In genomic region chr2:130898783-130899182, GRCm38 (mm10) we compare ENCODE assay signal across 22 mouse cellular contexts. TPM values are rescaled to one million over a fixed set of nuclear protein-coding genes. Genes with fewer than 3 reads are reported as not detected.
DNase-seq lines count a peak whose midpoint lies in the region; ATAC-seq lines count a peak whose summit lies in the region.
"Had no signal": no experiment of that assay in that cellular context is flagged by ENCODE, and none has a peak within 500 bp of the region (broad histone marks: within the 10 kb centered on the region; RNA-seq: fewer than 3 reads in every experiment).

No protein-coding gene starts in this region.

- 0 out of 2 replicates have a peak overlapping the region, but pooled peaks have one; percentile 16 for H3K4me2 ChIP-seq in liver, embryonic 15.5 days
- H3K4me2 ChIP-seq: forebrain, embryonic 15.5 days; heart, embryonic 12.5 days; limb, embryonic 13.5 days; midbrain, embryonic 15.5 days; neural tube, embryonic 13.5 days had no signal

- no peak overlapping the region for H3K4me3 ChIP-seq in liver, embryonic 15.5 days (replicated peaks)
- H3K4me3 ChIP-seq: embryonic facial prominence, embryonic 10.5 days; forebrain, embryonic 15.5 days; heart, embryonic 12.5 days; limb, embryonic 13.5 days; midbrain, embryonic 15.5 days; myocyte; neural tube, embryonic 13.5 days had no signal

- H3K27ac ChIP-seq in liver, embryonic 15.5 days (replicated peaks) = peak overlapping the region; percentile 72
- H3K27ac ChIP-seq: embryonic facial prominence, embryonic 10.5 days; forebrain, embryonic 15.5 days; hindbrain, postnatal 0 days; limb, embryonic 13.5 days; macrophage; midbrain, embryonic 15.5 days; neural tube, embryonic 13.5 days had no signal

- H3K36me3 ChIP-seq in liver, embryonic 15.5 days (replicated peaks) = no peaks in the 10 kb centered on the region
- H3K36me3 ChIP-seq: forebrain, embryonic 15.5 days; heart, embryonic 12.5 days; neural tube, embryonic 13.5 days had no signal

- H3K9me3 ChIP-seq in liver, embryonic 15.5 days (replicated peaks) = no peaks in the 10 kb centered on the region
- H3K9me3 ChIP-seq: embryonic facial prominence, embryonic 10.5 days; forebrain, embryonic 15.5 days; heart, embryonic 12.5 days; limb, embryonic 13.5 days; midbrain, embryonic 15.5 days; neural tube, embryonic 13.5 days had no signal

- peak; percentile 63 for ATAC-seq in liver, embryonic 15.5 days (ENCODE audit: insufficient read depth)
- ATAC-seq: forebrain, embryonic 15.5 days; hindbrain, postnatal 0 days; midbrain, embryonic 15.5 days had no signal

- 74% methylated on average over 2 of the region's 2 CpGs for WGBS in liver, embryonic 15.5 days (ENCODE audit: insufficient replicate concordance)

- H3K9ac ChIP-seq in liver, embryonic 15.5 days = no peak overlapping the region
- H3K9ac ChIP-seq: forebrain, embryonic 15.5 days; heart, embryonic 12.5 days; limb, embryonic 13.5 days; midbrain, embryonic 15.5 days; neural tube, embryonic 13.5 days had no signal

- peak; percentile 8 to 38 for DNase-seq in kidney, postnatal 25 days
- DNase-seq in kidney, adult 9 months = no peak
- peak; percentile 20 for DNase-seq in liver
- no peak for DNase-seq in frontal cortex, postnatal 25 days (ENCODE audit: low spot score in 2 of 2)
- DNase-seq in cerebellum, postnatal 36 days = no peak
- no peak for DNase-seq in heart, postnatal 4 days
- DNase-seq: adrenal gland, postnatal 36 days; cerebellum, adult 9-10 months; gastrocnemius, postnatal 10 days; heart, postnatal 10 days; thymus, adult 2 months; thymus, postnatal 4 days had no signal

- no peaks in the 10 kb centered on the region for H3K27me3 ChIP-seq in liver, embryonic 15.5 days
- H3K27me3 ChIP-seq: forebrain, embryonic 15.5 days; heart, embryonic 12.5 days; limb, embryonic 13.5 days; midbrain, embryonic 15.5 days; neural tube, embryonic 13.5 days had no signal

- peaks cover 21% of the 10 kb centered on the region; the same call in 1 of the 2 replicates for H3K4me1 ChIP-seq in liver, embryonic 15.5 days (replicated peaks)
- H3K4me1 ChIP-seq: embryonic facial prominence, embryonic 10.5 days; heart, embryonic 12.5 days; limb, embryonic 13.5 days; midbrain, embryonic 15.5 days had no signal

RNA-seq across cellular contexts. Expression of gene 4930402H24Rik, which starts 7.4 kb away (rescaled TPM):
- 9.8 and 11.4 TPM in 2 replicates for polyA plus RNA-seq in liver, embryonic 15.5 days (2015; fragmentation: Nextera tagmentation; extraction: Ambion mirVana)
- total RNA-seq in heart, postnatal 4 days (2021) = 10 to 100 TPM; 80.1 to 86.3 TPM

RNA-seq across cellular contexts. Expression of gene Atrn, which starts 7.5 kb away (rescaled TPM):
- 2.2 and 3.0 TPM in 2 replicates for polyA plus RNA-seq in liver, embryonic 15.5 days (2015; fragmentation: Nextera tagmentation; extraction: Ambion mirVana)
- total RNA-seq in heart, postnatal 4 days (2021) = 10 to 100 TPM; 27.6 to 28.8 TPM

Comparison
In these comparisons a context has a peak if more than half of its experiments do, and no peak if none do; other contexts are left out.
1. DNase-seq: peak in kidney, postnatal 25 days (2 of 2) and liver (single experiment); none in kidney, adult 9 months (single experiment), frontal cortex, postnatal 25 days (0 of 2), cerebellum, postnatal 36 days (0 of 2) and heart, postnatal 4 days (single experiment).